In genomic region chr3:95277149-95277551, GRCm38 (mm10) we compare ENCODE assay signal across 15 mouse cellular contexts. TPM values are rescaled to one million over a fixed set of nuclear protein-coding genes. Genes with fewer than 3 reads are reported as not detected.
DNase-seq lines count a peak whose midpoint lies in the region; ATAC-seq lines count a peak whose summit lies in the region.
"Had no signal": no experiment of that assay in that cellular context is flagged by ENCODE, and none has a peak within 500 bp of the region (broad histone marks: within the 10 kb centered on the region; RNA-seq: fewer than 3 reads in every experiment).

No protein-coding gene starts in this region.

- H3K4me1 ChIP-seq in heart, embryonic 16.5 days (ENCODE audit: control insufficient read depth, insufficient read depth, low read length), result peaks cover 29% of the 10 kb centered on the region

- H3K4me3 ChIP-seq in heart, embryonic 16.5 days (ENCODE audit: low read length), result no peak overlapping the region
- H3K4me3 ChIP-seq: forebrain, embryonic 12.5 days; hindbrain, embryonic 10.5 days; neural tube, embryonic 12.5 days had no signal

- H3K27me3 ChIP-seq in heart, embryonic 16.5 days (ENCODE audit: control insufficient read depth, insufficient read depth, low read length), result no peaks in the 10 kb centered on the region
- H3K27me3 ChIP-seq: forebrain, embryonic 12.5 days; neural tube, embryonic 12.5 days had no signal

- peak overlapping the region; percentile 77 for H3K27ac ChIP-seq in heart, embryonic 16.5 days (ENCODE audit: low read length)
- H3K27ac ChIP-seq: forebrain, embryonic 12.5 days; hindbrain, embryonic 10.5 days; neural tube, embryonic 12.5 days had no signal

- DNase-seq in cerebellum, adult 11-12 months, result peak; percentile 55
- DNase-seq in cerebellum, adult 8-10 months, result no peak
- DNase-seq in kidney, adult 9 months, result peak; percentile 47
- no peak for DNase-seq in kidney, adult 18-20 months
- peak; percentile 12 for DNase-seq in retina, embryonic 14.5 days (ENCODE audit: low spot score)
- DNase-seq in thymus, adult 18-20 months, result no peak
- DNase-seq in left cerebral cortex, postnatal 4 days, result no peak
- DNase-seq: embryo, embryonic 11 days; right cerebral cortex, postnatal 25 days; thymus, postnatal 25 days had no signal

- no peaks in the 10 kb centered on the region for H3K36me3 ChIP-seq in heart, embryonic 16.5 days (ENCODE audit: control insufficient read depth, insufficient read depth)

- no peaks in the 10 kb centered on the region for H3K9me3 ChIP-seq in heart, embryonic 16.5 days (replicated peaks; ENCODE audit: control insufficient read depth, low read length)
- H3K9me3 ChIP-seq: forebrain, embryonic 12.5 days; hindbrain, embryonic 10.5 days; neural tube, embryonic 12.5 days had no signal

- no peak for ATAC-seq in heart, embryonic 16.5 days (replicated peaks; ENCODE audit: extremely low read depth, insufficient read depth, low FRiP score)

- intact Hi-C loops in left cerebral cortex, postnatal 4 days (cut with DNase I), result no loop called here

- H3K4me2 ChIP-seq in heart, embryonic 16.5 days (ENCODE audit: low read depth, low read length), result peak overlapping the region; percentile 26; the same call in 1 of the 2 replicates
- H3K4me2 ChIP-seq: forebrain, embryonic 12.5 days; neural tube, embryonic 12.5 days had no signal

- no peak overlapping the region; the same call in 1 of the 2 replicates for H3K9ac ChIP-seq in heart, embryonic 16.5 days (ENCODE audit: low read length)
- H3K9ac ChIP-seq: forebrain, embryonic 12.5 days; neural tube, embryonic 12.5 days had no signal

- 51% methylated on average over 1 of the region's 1 CpGs for WGBS in heart, embryonic 16.5 days

RNA-seq across cellular contexts. Expression of gene Mindy1, which starts 4.0 kb away (rescaled TPM):
- 24.7 and 28.2 TPM in 2 replicates for polyA plus RNA-seq in heart, embryonic 16.5 days (2015; fragmentation: Nextera tagmentation; extraction: Ambion mirVana)
- total RNA-seq in left cerebral cortex, postnatal 4 days (2021), result 10 to 100 TPM; 29.7 to 32.6 TPM

RNA-seq across cellular contexts. Expression of gene Prune1, which starts 4.7 kb away (rescaled TPM):
- polyA plus RNA-seq in heart, embryonic 16.5 days (2015; fragmentation: Nextera tagmentation; extraction: Ambion mirVana), result 28.1 and 31.4 TPM in 2 replicates
- 10 to 100 TPM; 63.9 to 69.3 TPM for total RNA-seq in left cerebral cortex, postnatal 4 days (2021)

RNA-seq across cellular contexts. Expression of gene Bnipl, which starts 26.2 kb away (rescaled TPM):
- 0.22 and 0.37 TPM in 2 replicates for polyA plus RNA-seq in heart, embryonic 16.5 days (2015; fragmentation: Nextera tagmentation; extraction: Ambion mirVana)
- under 1 TPM; 0.36 to 0.74 TPM for total RNA-seq in left cerebral cortex, postnatal 4 days (2021)
- total RNA-seq: megakaryocyte progenitor cell, adult 5-6 weeks had no signal

RNA-seq across cellular contexts. Expression of gene Anxa9, which starts 29.8 kb away (rescaled TPM):
- 0.60 and 0.79 TPM in 2 replicates for polyA plus RNA-seq in heart, embryonic 16.5 days (2015; fragmentation: Nextera tagmentation; extraction: Ambion mirVana)
- total RNA-seq in left cerebral cortex, postnatal 4 days (2021), result 1 to 10 TPM; 1.0 to 1.2 TPM

RNA-seq across cellular contexts. Expression of gene Gm128, which starts 35.8 kb away (rescaled TPM):
- 0.50 and 0.51 TPM in 2 replicates for polyA plus RNA-seq in heart, embryonic 16.5 days (2015; fragmentation: Nextera tagmentation; extraction: Ambion mirVana)
- total RNA-seq in left cerebral cortex, postnatal 4 days (2021), result not detected

Comparison
In these comparisons a context has a peak if more than half of its experiments do, and no peak if none do; other contexts are left out.
1. DNase-seq: peak in cerebellum, adult 11-12 months (single experiment), kidney, adult 9 months (single experiment) and retina, embryonic 14.5 days (single experiment); none in cerebellum, adult 8-10 months (single experiment), kidney, adult 18-20 months (single experiment), thymus, adult 18-20 months (0 of 2) and left cerebral cortex, postnatal 4 days (single experiment).